Mouse (Mus musculus): ENCODE results near the gene Vmn2r18.
A peak's percentile ranks its signal among the peaks of the same experiment; 100 is the strongest.

Gene Vmn2r18

GRCm38 (mm10) chr5:151605921-151606320, at the start of gene Vmn2r18:
Gene Vmn2r18, minus strand, starts transcription at chr5:151606021.
- no peak for DNase-seq

GRCm38 (mm10) chr5:151651411-151651784, 45.6 kb upstream of the Vmn2r18 start:
- no peak for DNase-seq

- peak; percentile 86 to 88 for DNase-seq
Measured at GRCm38 (mm10) chr5:151650700-151651410, 45.0 kb upstream of the Vmn2r18 start, which contains the start of gene Rfc3. Gene Rfc3, minus strand, starts transcription at chr5:151651242.

GRCm38 (mm10) chr5:151644845-151645244, 39.0 kb upstream of the Vmn2r18 start:
- no peak for DNase-seq

GRCm38 (mm10) chr5:151642867-151643266, 37.0 kb upstream of the Vmn2r18 start:
- no peak for DNase-seq

- DNase-seq, result no peak
Measured at GRCm38 (mm10) chr5:151642102-151642501, 36.3 kb upstream of the Vmn2r18 start.

- DNase-seq, result no peak
Measured at GRCm38 (mm10) chr5:151601696-151602095, 4.1 kb downstream of the Vmn2r18 start.
